In the genomic region with DNA sequence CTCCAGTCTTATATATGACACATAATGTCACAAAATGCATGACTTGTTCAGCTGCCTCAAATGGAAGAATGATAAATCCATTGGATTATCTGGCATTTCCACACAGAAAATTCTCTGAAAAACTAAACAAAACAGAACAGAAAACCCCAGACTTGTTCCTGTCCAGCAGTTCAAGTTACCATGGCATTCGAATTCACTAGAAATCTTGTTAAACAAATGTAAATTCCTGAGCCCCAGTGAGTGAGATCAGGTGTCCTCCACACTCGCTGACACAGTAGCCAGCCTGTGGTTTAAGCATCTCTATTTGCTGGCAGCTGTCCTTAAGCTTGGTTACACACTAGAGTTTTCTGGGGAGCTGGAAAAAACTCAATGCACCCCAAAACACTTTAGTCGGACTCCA, we compare ENCODE assay signal across 25 mouse cellular contexts. TPM values are rescaled to one million over a fixed set of nuclear protein-coding genes. Genes with fewer than 3 reads are reported as not detected.
A peak's percentile ranks its signal among the peaks of the same experiment; 100 is the strongest.
DNase-seq lines count a peak whose midpoint lies in the region; ATAC-seq lines count a peak whose summit lies in the region.
"Had no signal": no experiment of that assay in that cellular context is flagged by ENCODE, and none has a peak within 500 bp of the region (broad histone marks: within the 10 kb centered on the region; RNA-seq: fewer than 3 reads in every experiment).

No protein-coding gene starts in this region.

- no peak overlapping the region for H3K4me3 ChIP-seq in embryonic facial prominence, embryonic 11.5 days (ENCODE audit: low read depth, low read length)
- H3K4me3 ChIP-seq in embryonic facial prominence, embryonic 10.5 days: no peak overlapping the region
- H3K4me3 ChIP-seq: embryonic facial prominence, embryonic 13.5 days; erythroblast, embryonic 14.5 days; forebrain, embryonic 10.5 days; forebrain, embryonic 12.5 days had no signal

- 40% methylated on average over 3 of the region's 3 CpGs for WGBS in embryonic facial prominence, embryonic 11.5 days
- WGBS in embryonic facial prominence, embryonic 10.5 days: 44% methylated on average over 3 of the region's 3 CpGs

- no peaks in the 10 kb centered on the region for H3K4me1 ChIP-seq in embryonic facial prominence, embryonic 11.5 days (ENCODE audit: control insufficient read depth, insufficient read depth, low read length)
- peaks cover 10% of the 10 kb centered on the region for H3K4me1 ChIP-seq in embryonic facial prominence, embryonic 10.5 days

- H3K27ac ChIP-seq in embryonic facial prominence, embryonic 11.5 days (replicated peaks; ENCODE audit: low read depth, low read length): no peak overlapping the region
- H3K27ac ChIP-seq in embryonic facial prominence, embryonic 10.5 days (replicated peaks): no peak overlapping the region
- H3K27ac ChIP-seq: embryonic facial prominence, embryonic 13.5 days; forebrain, embryonic 10.5 days; forebrain, embryonic 12.5 days had no signal

- no peak for ATAC-seq in embryonic facial prominence, embryonic 11.5 days (replicated peaks; ENCODE audit: insufficient number of reproducible peaks, low FRiP score, low TSS enrichment, low read depth)
- ATAC-seq: forebrain, embryonic 14.5 days; forebrain, embryonic 16.5 days had no signal

- no peak overlapping the region for H3K4me2 ChIP-seq in embryonic facial prominence, embryonic 11.5 days (ENCODE audit: low read depth, low read length)
- H3K4me2 ChIP-seq: embryonic facial prominence, embryonic 13.5 days; forebrain, embryonic 12.5 days had no signal

- H3K27me3 ChIP-seq in embryonic facial prominence, embryonic 11.5 days (ENCODE audit: control insufficient read depth, insufficient read depth, low read length): no peaks in the 10 kb centered on the region
- H3K27me3 ChIP-seq in embryonic facial prominence, embryonic 10.5 days (replicated peaks; ENCODE audit: low read depth, poor library complexity, severe bottlenecking): peaks cover 15% of the 10 kb centered on the region

- H3K9ac ChIP-seq in embryonic facial prominence, embryonic 11.5 days (replicated peaks; ENCODE audit: low read length): no peak overlapping the region
- H3K9ac ChIP-seq: embryonic facial prominence, embryonic 13.5 days; forebrain, embryonic 12.5 days had no signal

- H3K9me3 ChIP-seq in embryonic facial prominence, embryonic 11.5 days (replicated peaks; ENCODE audit: control insufficient read depth, low read length): no peaks in the 10 kb centered on the region
- no peaks in the 10 kb centered on the region for H3K9me3 ChIP-seq in embryonic facial prominence, embryonic 10.5 days
- H3K9me3 ChIP-seq: embryonic facial prominence, embryonic 13.5 days; forebrain, embryonic 10.5 days; forebrain, embryonic 12.5 days; G1E had no signal

- no peaks in the 10 kb centered on the region for H3K36me3 ChIP-seq in embryonic facial prominence, embryonic 11.5 days (replicated peaks; ENCODE audit: control insufficient read depth, insufficient read depth, low read depth, low read length)
- H3K36me3 ChIP-seq in embryonic facial prominence, embryonic 10.5 days (replicated peaks): no peaks in the 10 kb centered on the region
- H3K36me3 ChIP-seq: embryonic facial prominence, embryonic 13.5 days; forebrain, embryonic 10.5 days; forebrain, embryonic 12.5 days; G1E had no signal

- DNase-seq in embryonic facial prominence, embryonic 11.5 days (ENCODE audit: low spot score): peak; percentile 50
- DNase-seq in embryonic facial prominence, embryonic 10.5 days (ENCODE audit: low spot score): no peak
- DNase-seq in 3T3-L1 (ENCODE audit: low read depth, low spot score) (peak; percentile 53), NIH3T3 (ENCODE audit: low read depth) (peak; percentile 36), R1 (ENCODE audit: low read depth, low spot score) (peak; percentile 49)
- no peak for DNase-seq in testis, postnatal 14 days (ENCODE audit: low spot score)
- no peak for DNase-seq in spleen, postnatal 14 days (ENCODE audit: low spot score in 2 of 2)
- DNase-seq in spleen, adult 18-20 months: no peak
- DNase-seq: adrenal gland, adult 2 months; adrenal gland, postnatal 10 days; adrenal gland, postnatal 25 days; cerebellum, adult 11 months; cerebellum, adult 18-20 months; cerebellum, adult 8-10 months; cerebellum, adult 9-11 months; cerebellum, postnatal 14 days; cerebellum, postnatal 36 days; embryo, embryonic 11 days had no signal

RNA-seq across cellular contexts. Expression of a gene that starts 16.1 kb away (rescaled TPM):
- 0.73 and 1.2 TPM in 2 replicates for polyA plus RNA-seq in embryonic facial prominence, embryonic 11.5 days (2014; fragmentation: Nextera tagmentation; extraction: Ambion mirVana)
- 0.58 and 1.2 TPM in 2 replicates for polyA plus RNA-seq in embryonic facial prominence, embryonic 10.5 days (2016; fragmentation: Nextera tagmentation; extraction: Ambion mirVana)
- polyA plus RNA-seq: erythroblast, embryonic 14.5 days; G1E had no signal

Comparison
In these comparisons a context has a peak if more than half of its experiments do, and no peak if none do; other contexts are left out.
1. DNase-seq: peak in embryonic facial prominence, embryonic 11.5 days (single experiment), 3T3-L1 (single experiment), NIH3T3 (single experiment) and R1 (single experiment); none in embryonic facial prominence, embryonic 10.5 days (single experiment), testis, postnatal 14 days (single experiment), spleen, postnatal 14 days (0 of 2) and spleen, adult 18-20 months (0 of 2).